Mouse (Mus musculus): Measurements from ENCODE around the gene Nrp2. TPM values are rescaled to one million over a fixed set of nuclear protein-coding genes. Genes with fewer than 3 reads are reported as not detected.

Gene Nrp2
- polyA plus RNA-seq, 1 experiment from 2014 or later = 26.0 TPM

DNA sequence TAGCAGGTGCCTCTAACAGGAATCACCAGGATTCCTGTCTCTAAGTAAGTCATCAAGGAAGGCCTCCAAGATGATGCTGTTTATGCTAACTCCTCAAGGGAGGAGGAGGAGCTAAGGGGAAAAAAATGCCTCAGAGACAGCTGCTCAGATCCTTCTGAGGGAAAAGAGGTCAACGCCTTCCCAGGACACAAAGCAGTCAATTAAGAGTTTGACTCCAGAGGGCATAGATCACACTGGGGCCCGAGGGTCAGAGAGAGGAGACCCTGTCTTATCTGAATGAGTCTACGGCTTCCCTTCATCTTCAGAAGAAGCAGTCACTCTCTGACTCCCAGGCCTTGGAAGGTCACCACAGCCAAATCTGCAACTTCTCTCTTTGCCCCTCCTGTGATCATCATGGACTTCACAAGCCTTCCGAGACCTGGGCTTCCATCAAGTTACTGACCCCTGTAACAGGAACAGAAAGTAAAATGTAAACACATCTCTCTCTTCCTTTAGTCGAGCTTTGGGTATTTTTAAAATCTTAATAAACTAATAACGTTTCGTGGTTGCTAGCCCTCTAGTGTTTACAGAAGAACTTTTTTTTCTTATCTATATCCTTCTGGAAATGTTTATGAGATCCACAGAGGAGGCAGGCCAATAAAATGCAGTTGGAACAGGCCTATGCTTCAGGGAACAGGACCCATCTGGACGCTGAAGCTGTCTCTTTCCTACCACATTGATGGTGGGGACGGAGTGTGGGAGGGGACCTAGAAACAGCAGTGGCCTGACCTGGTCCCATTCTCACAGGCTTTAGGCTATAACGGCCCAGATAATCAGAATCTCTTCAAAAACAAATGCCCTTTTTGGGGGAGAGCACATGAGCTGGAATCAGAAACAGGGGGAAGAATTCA lies 118.7 kb downstream of the Nrp2 start:
- ATAC-seq (ENCODE audit: low FRiP score, low read depth) = no peak
- Histone ChIP-seq H3K4me2 (replicated peaks) (no peak overlapping the region), H3K36me3 (no peaks in the 10 kb centered on the region), H3K9me3 (no peaks in the 10 kb centered on the region), H3K27ac (replicated peaks) (no peak overlapping the region), H3K9ac (replicated peaks) (no peak overlapping the region), H3K27me3 (no peaks in the 10 kb centered on the region), H3K4me3 (no peak overlapping the region), H3K4me1 (no peaks in the 10 kb centered on the region)
- WGBS = 51% methylated on average over 10 of the region's 10 CpGs

GRCm38 (mm10) chr1:62823549-62824195 lies 120.6 kb downstream of the Nrp2 start:
- WGBS = 76% methylated on average over 6 of the region's 6 CpGs
- no peak overlapping the region for H3K4me3 ChIP-seq
- H3K4me1 ChIP-seq = no peaks in the 10 kb centered on the region
- no peaks in the 10 kb centered on the region for H3K9me3 ChIP-seq
- H3K36me3 ChIP-seq = no peaks in the 10 kb centered on the region
- H3K27ac ChIP-seq (replicated peaks) = no peak overlapping the region
- H3K27me3 ChIP-seq = no peaks in the 10 kb centered on the region
- no peak overlapping the region for H3K9ac ChIP-seq (replicated peaks)
- ATAC-seq (ENCODE audit: low FRiP score, low read depth) = no peak
- no peak overlapping the region for H3K4me2 ChIP-seq (replicated peaks)

- H3K9me3 ChIP-seq = no peaks in the 10 kb centered on the region
- WGBS = 89% methylated on average over 17 of the region's 17 CpGs
- no peak overlapping the region for H3K4me3 ChIP-seq
- no peak for ATAC-seq (ENCODE audit: low FRiP score, low read depth)
- no peak overlapping the region for H3K9ac ChIP-seq (replicated peaks)
- no peak overlapping the region for H3K4me2 ChIP-seq (replicated peaks)
- H3K36me3 ChIP-seq = no peaks in the 10 kb centered on the region
- H3K4me1 ChIP-seq = no peaks in the 10 kb centered on the region
- H3K27me3 ChIP-seq = no peaks in the 10 kb centered on the region
- H3K27ac ChIP-seq (replicated peaks) = no peak overlapping the region
Measured at GRCm38 (mm10) chr1:62825822-62826765, 123.0 kb downstream of the Nrp2 start.

DNA sequence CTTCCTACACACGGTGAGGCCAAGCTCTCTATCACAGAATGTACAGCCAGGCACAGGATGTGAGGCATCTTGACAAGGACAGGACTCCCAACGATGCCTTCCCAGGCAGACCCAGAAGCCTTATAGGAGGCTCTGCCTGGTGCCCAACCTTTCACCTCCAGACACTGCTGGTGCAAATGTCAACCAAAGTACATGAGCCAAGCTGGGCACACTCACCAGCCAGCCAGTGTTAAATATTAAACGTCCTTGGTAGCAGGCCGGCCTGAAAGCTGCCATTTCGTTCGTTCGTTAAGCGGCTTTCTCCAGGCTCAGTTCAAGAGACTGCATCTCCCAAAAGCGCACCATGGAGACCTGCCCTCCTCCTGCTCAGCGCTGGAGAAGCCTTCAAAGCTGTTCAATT lies 124.2 kb downstream of the Nrp2 start:
- Histone ChIP-seq H3K4me3 (no peak overlapping the region), H3K27ac (replicated peaks) (no peak overlapping the region)

GRCm38 (mm10) chr1:62828156-62828555 lies 125.1 kb downstream of the Nrp2 start:
- no peaks in the 10 kb centered on the region for H3K9me3 ChIP-seq
- no peak overlapping the region for H3K4me3 ChIP-seq
- WGBS = 68% methylated on average over 4 of the region's 4 CpGs
- no peak for ATAC-seq (ENCODE audit: low FRiP score, low read depth)
- no peak overlapping the region for H3K27ac ChIP-seq (replicated peaks)
- no peaks in the 10 kb centered on the region for H3K27me3 ChIP-seq
- H3K4me1 ChIP-seq = peaks cover 4% of the 10 kb centered on the region; the same call in 1 of the 2 replicates
- H3K36me3 ChIP-seq = no peaks in the 10 kb centered on the region
- H3K4me2 ChIP-seq (replicated peaks) = no peak overlapping the region
- no peak overlapping the region for H3K9ac ChIP-seq (replicated peaks)

More for the DNA sequence above, 124.2 kb downstream of the Nrp2 start:
- H3K4me2 ChIP-seq (replicated peaks) = no peak overlapping the region
- no peaks in the 10 kb centered on the region for H3K27me3 ChIP-seq
- no peak overlapping the region for H3K9ac ChIP-seq (replicated peaks)
- no peak for ATAC-seq (ENCODE audit: low FRiP score, low read depth)
- 86% methylated on average over 10 of the region's 10 CpGs for WGBS
- H3K9me3 ChIP-seq = no peaks in the 10 kb centered on the region
- no peaks in the 10 kb centered on the region for H3K36me3 ChIP-seq
- peaks cover 4% of the 10 kb centered on the region; the same call in 1 of the 2 replicates for H3K4me1 ChIP-seq

DNA sequence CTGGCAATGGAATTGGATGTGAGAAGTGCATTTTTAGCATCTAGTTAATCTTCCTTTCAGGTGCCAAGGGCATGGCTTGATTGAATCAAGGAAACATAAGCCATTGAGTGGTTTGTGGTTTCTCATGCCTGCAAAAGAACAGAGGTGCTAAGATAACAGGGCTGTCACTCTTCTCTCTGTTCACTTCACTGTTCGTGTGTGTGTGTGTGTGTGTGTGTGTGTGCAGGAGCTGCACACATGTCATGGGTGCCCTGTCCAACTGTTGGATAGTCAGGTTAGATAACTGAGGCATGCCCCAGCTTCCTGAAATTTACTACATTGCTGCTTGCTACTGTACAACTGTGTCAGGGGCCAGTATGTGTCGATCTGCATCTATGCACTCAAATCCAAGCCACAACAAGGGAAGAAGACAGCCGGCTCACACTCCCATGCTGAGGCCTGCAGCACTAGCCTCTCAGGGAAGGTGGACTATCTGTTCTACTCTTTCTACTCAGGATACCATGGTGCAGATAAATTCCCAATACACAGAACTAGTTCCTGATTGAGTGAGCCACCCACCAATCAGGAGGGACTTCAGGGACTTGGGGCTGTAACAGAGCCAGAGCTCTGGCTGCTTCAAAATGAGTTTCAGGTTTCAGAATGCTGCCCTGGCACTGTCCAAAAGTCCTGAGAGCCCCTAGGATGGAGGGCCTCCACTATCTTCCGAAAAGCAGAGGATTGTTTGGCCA lies 126.8 kb downstream of the Nrp2 start:
- Histone ChIP-seq H3K9ac (replicated peaks) (no peak overlapping the region), H3K4me1 (peaks cover 4% of the 10 kb centered on the region; the same call in 1 of the 2 replicates), H3K36me3 (no peaks in the 10 kb centered on the region), H3K27ac (replicated peaks) (no peak overlapping the region), H3K4me2 (replicated peaks) (no peak overlapping the region), H3K9me3 (peaks cover 7% of the 10 kb centered on the region; the same call in 1 of the 2 replicates), H3K27me3 (no peaks in the 10 kb centered on the region), H3K4me3 (no peak overlapping the region)
- WGBS = 88% methylated on average over 4 of the region's 4 CpGs
- no peak for ATAC-seq (ENCODE audit: low FRiP score, low read depth)

DNA sequence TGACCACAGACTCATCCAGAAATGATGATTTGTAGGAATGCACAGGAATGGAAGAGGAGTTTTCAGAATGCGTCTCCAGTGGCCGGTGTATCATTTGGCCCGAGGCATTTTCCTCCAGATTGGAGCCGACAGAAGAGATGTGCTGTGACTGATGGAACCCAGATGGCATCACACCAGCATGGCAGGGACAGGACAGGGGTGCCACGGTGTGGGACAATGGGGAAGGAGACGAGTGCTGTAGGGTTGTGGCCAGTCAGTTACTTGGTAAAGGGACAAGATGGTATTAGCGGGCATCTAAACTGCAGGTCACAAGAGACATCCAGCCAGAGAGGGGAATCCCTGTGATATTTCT lies 127.3 kb downstream of the Nrp2 start:
- H3K27ac ChIP-seq (replicated peaks) = no peak overlapping the region
- peaks cover 7% of the 10 kb centered on the region; the same call in 1 of the 2 replicates for H3K9me3 ChIP-seq
- no peaks in the 10 kb centered on the region for H3K27me3 ChIP-seq
- ATAC-seq (ENCODE audit: low FRiP score, low read depth) = no peak
- H3K4me2 ChIP-seq (replicated peaks) = no peak overlapping the region
- H3K4me1 ChIP-seq = peaks cover 4% of the 10 kb centered on the region; the same call in 1 of the 2 replicates
- no peak overlapping the region for H3K4me3 ChIP-seq
- WGBS = 82% methylated on average over 7 of the region's 7 CpGs
- H3K9ac ChIP-seq (replicated peaks) = no peak overlapping the region
- no peaks in the 10 kb centered on the region for H3K36me3 ChIP-seq

- WGBS = 70% methylated on average over 6 of the region's 6 CpGs
Measured at GRCm38 (mm10) chr1:62831725-62832455, 128.8 kb downstream of the Nrp2 start.

GRCm38 (mm10) chr1:62833356-62833755 lies 130.3 kb downstream of the Nrp2 start:
- 100% methylated on average over 1 of the region's 1 CpGs for WGBS
- no peak overlapping the region for H3K27ac ChIP-seq (replicated peaks)
- no peak overlapping the region for H3K9ac ChIP-seq (replicated peaks)
- no peak overlapping the region for H3K4me3 ChIP-seq
- no peak overlapping the region for H3K4me2 ChIP-seq (replicated peaks)
- no peaks in the 10 kb centered on the region for H3K27me3 ChIP-seq
- H3K36me3 ChIP-seq = no peaks in the 10 kb centered on the region
- H3K4me1 ChIP-seq = peaks cover 4% of the 10 kb centered on the region; the same call in 1 of the 2 replicates
- ATAC-seq (ENCODE audit: low FRiP score, low read depth) = no peak
- H3K9me3 ChIP-seq = peaks cover 7% of the 10 kb centered on the region; the same call in 1 of the 2 replicates

More at GRCm38 (mm10) chr1:62831725-62832455, 128.8 kb downstream of the Nrp2 start:
- Histone ChIP-seq H3K4me2 (replicated peaks) (no peak overlapping the region), H3K4me3 (no peak overlapping the region), H3K27me3 (no peaks in the 10 kb centered on the region), H3K36me3 (no peaks in the 10 kb centered on the region), H3K4me1 (peaks cover 4% of the 10 kb centered on the region; the same call in 1 of the 2 replicates), H3K9me3 (peaks cover 7% of the 10 kb centered on the region; the same call in 1 of the 2 replicates), H3K27ac (replicated peaks) (no peak overlapping the region), H3K9ac (replicated peaks) (no peak overlapping the region)
- no peak for ATAC-seq (ENCODE audit: low FRiP score, low read depth)

DNA sequence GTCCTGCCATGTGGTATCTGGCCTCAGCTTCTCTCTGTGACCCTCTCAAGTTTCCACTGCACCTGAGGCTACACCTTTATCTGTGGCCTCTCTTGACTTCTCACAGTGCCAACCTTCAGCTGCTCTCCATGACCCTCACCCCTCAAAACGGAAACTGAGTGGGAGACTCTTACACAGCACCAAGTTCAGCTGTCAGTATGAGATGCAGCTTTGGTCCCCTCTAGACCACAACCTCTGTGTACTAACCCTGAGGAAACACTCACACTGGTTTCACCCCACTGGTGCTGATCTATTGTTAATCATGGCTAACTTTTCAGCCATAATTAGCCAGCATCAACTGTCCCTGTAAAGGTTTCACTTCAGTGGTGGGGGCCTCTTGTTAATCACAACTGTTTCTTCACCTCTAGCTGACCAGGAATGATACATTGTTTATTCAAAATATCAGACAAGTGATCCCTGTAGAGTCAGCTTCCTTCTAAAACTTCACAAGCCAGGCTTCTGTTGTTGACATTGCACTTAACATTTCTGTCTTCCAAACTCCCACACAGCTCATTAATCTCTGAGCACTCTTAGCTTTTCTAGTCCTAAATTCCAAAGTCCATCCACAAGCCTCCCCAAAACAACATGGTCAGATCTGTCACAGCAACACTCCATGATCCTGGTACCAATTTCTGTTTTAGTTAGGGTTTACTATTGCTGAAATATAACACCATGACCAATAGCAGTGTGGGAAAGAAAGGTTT lies 131.5 kb downstream of the Nrp2 start:
- ATAC-seq (ENCODE audit: low FRiP score, low read depth) = no peak
- Histone ChIP-seq H3K4me2 (replicated peaks) (no peak overlapping the region), H3K27ac (replicated peaks) (no peak overlapping the region), H3K36me3 (no peaks in the 10 kb centered on the region), H3K4me3 (no peak overlapping the region), H3K9ac (replicated peaks) (no peak overlapping the region), H3K9me3 (peaks cover 7% of the 10 kb centered on the region; the same call in 1 of the 2 replicates), H3K4me1 (peaks cover 4% of the 10 kb centered on the region; the same call in 1 of the 2 replicates), H3K27me3 (no peaks in the 10 kb centered on the region)
- 88% methylated on average over 1 of the region's 1 CpGs for WGBS
